8 mouse cellular contexts compared by ENCODE assay signal in genomic region chr9:21545916-21546788, GRCm38 (mm10). TPM values are rescaled to one million over a fixed set of nuclear protein-coding genes. Genes with fewer than 3 reads are reported as not detected.
DNase-seq lines count a peak whose midpoint lies in the region; ATAC-seq lines count a peak whose summit lies in the region.

No protein-coding gene starts in this region.

- ATAC-seq in megakaryocyte progenitor cell, adult 5-6 weeks (replicated peaks; ENCODE audit: poor library complexity), result peak; percentile 83

- DNase-seq in adipocyte (ENCODE audit: low spot score), result peak; percentile 97
- DNase-seq in embryo, embryonic 10 days (ENCODE audit: low spot score), result peak; percentile 99
- peak; percentile 99 for DNase-seq in gastrocnemius, postnatal 10 days
- peak; percentile 98 for DNase-seq in induced T-regulatory cell, adult 2 months (ENCODE audit: low read depth)
- DNase-seq in left cerebral cortex, adult 9 months (ENCODE audit: low spot score in 2 of 2), result peak; percentile 98 to 99
- peak; percentile 98 for DNase-seq in right cerebral cortex, postnatal 14 days
- DNase-seq in urinary bladder, postnatal 36 days (ENCODE audit: low spot score in 2 of 2), result peak; percentile 100

RNA-seq across cellular contexts. Expression of gene Carm1, which starts 0.5 kb away (rescaled TPM):
- 10 to 100 TPM; 81.0 to 95.2 TPM for total RNA-seq in gastrocnemius, postnatal 10 days (2021)
- 49.4 and 56.5 TPM in 2 replicates for total RNA-seq in megakaryocyte progenitor cell, adult 5-6 weeks (2015)
- total RNA-seq in megakaryocyte progenitor cell, adult 5-6 weeks (2017), result 21.1 and 21.8 TPM in 2 replicates

RNA-seq across cellular contexts. Expression of gene AB124611, which starts 20.2 kb away (rescaled TPM):
- total RNA-seq in gastrocnemius, postnatal 10 days (2021), result 1 to 10 TPM; 1.4 to 2.5 TPM
- 17.9 and 28.6 TPM in 2 replicates for total RNA-seq in megakaryocyte progenitor cell, adult 5-6 weeks (2015)
- total RNA-seq in megakaryocyte progenitor cell, adult 5-6 weeks (2017), result 29.6 and 45.9 TPM in 2 replicates

RNA-seq across cellular contexts. Expression of gene Tmed1, which starts 36.1 kb away (rescaled TPM):
- 10 to 100 TPM; 29.5 to 31.8 TPM for total RNA-seq in gastrocnemius, postnatal 10 days (2021)
- 8.5 and 8.6 TPM in 2 replicates for total RNA-seq in megakaryocyte progenitor cell, adult 5-6 weeks (2015)
- total RNA-seq in megakaryocyte progenitor cell, adult 5-6 weeks (2017), result 16.2 and 19.5 TPM in 2 replicates

RNA-seq across cellular contexts. Expression of gene Timm29, which starts 46.4 kb away (rescaled TPM):
- total RNA-seq in gastrocnemius, postnatal 10 days (2021), result 10 to 100 TPM; 45.1 to 49.1 TPM
- total RNA-seq in megakaryocyte progenitor cell, adult 5-6 weeks (2015), result 43.8 and 44.9 TPM in 2 replicates
- total RNA-seq in megakaryocyte progenitor cell, adult 5-6 weeks (2017), result 52.1 and 63.7 TPM in 2 replicates

RNA-seq across cellular contexts. Expression of gene Yipf2, which starts 46.5 kb away (rescaled TPM):
- 1 to 10 TPM; 4.5 to 5.6 TPM for total RNA-seq in gastrocnemius, postnatal 10 days (2021)
- 5.3 and 6.6 TPM in 2 replicates for total RNA-seq in megakaryocyte progenitor cell, adult 5-6 weeks (2015)
- total RNA-seq in megakaryocyte progenitor cell, adult 5-6 weeks (2017), result 15.5 and 19.0 TPM in 2 replicates

Comparison
In these comparisons a context has a peak if more than half of its experiments do, and no peak if none do; other contexts are left out.
1. Peak in every context shown above with its lines: DNase-seq and ATAC-seq.
2. RNA of gene AB124611, which starts 20.2 kb away (total RNA-seq): 17.9 to 45.9 TPM in megakaryocyte progenitor cell, adult 5-6 weeks; 1.4 to 2.5 TPM in gastrocnemius, postnatal 10 days; every median in the first group is over 4 times any median in the second.